Mouse (Mus musculus) lung, postnatal 4 days (tissue): ENCODE data around the gene Olfr764-ps1.
A peak's percentile ranks its signal among the peaks of the same experiment; 100 is the strongest.
"Not testable (repeated sequence)": the region's sequence is repeated elsewhere in the genome, so short reads cannot be mapped to it uniquely, and the experiment has no call there.

Experiments
- DNase-seq, 2 experiments: peaks; one replicate each; pipeline ENCODE4 v3.0.0; 2021

The Olfr764-ps1 gene

DNA sequence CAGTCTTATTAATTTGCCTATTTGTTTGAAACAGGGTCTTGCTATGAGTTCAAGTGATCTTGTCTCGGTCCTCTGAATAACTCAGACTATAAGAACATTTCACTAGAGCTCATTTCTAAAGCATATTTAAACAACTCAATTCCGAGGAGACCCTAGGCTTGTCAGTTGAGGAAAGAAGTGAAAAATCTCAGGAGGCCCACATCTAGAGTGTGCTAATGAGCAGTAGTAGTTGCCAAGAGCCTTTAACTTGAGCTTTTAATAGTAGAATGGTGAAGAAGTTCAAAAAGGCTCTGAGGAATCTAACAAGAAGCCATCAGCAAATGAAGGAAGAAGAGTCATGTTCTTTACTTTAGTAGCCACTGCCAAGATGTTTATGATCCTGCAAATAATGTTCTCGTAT is at the start of gene Olfr764-ps1:
Olfr764-ps1 (minus strand) TSS at position 101 of the 400 bp plus-strand sequence.
- no peak for DNase-seq

- not testable (repeated sequence) for DNase-seq
Observed at GRCm38 (mm10) chr10:129082810-129083209, 43.1 kb upstream of the Olfr764-ps1 start, which contains the start of gene Olfr767. Olfr767 (minus strand) TSS chr10:129082910.

DNA sequence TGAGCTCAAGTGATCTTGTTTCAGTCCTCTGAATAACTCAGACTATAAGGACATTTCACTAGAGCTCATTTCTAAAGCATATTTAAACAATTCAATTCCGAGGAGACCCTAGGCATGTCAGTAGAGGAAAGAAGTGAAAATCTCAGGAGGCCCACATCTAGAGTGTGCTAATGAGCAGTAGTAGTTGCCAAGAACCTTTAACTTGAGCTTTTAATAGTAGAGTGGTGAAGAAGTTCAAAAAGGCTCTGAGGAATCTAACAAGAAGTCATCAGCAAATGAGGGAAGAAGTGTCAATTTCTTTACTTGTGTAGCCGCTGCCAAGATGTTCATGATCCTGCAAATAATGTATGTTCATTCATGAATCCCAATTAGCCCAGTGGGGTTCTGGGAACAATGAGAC is 29.2 kb upstream of the Olfr764-ps1 start, which contains the start of gene Olfr766-ps1:
Olfr766-ps1 (minus strand) TSS at position 101 of the 400 bp plus-strand sequence.
- DNase-seq = no peak

DNA sequence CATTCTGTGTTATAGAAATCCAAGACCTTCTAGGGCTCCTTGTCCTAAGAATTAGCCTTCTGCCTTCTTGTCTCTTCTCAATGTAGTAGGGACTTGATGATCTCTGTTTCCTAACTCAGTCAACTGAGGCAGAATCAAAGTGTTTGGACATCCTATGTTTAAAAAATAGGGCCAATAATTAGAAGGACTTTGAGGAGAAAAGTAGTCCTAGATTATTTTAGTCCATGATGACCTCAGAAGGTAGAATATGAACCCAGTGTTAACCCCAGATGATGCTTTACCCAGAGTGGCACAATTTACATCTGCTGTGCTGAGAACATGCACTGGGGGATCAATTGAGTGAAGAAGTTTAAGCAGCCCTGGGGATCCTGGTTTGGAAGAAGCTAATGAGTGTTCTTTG is 10.2 kb upstream of the Olfr764-ps1 start, which contains the start of gene Olfr765:
Olfr765 (minus strand) TSS at position 101 of the 400 bp plus-strand sequence.
- DNase-seq = not testable (repeated sequence)

- no peak for DNase-seq
Observed at GRCm38 (mm10) chr10:129028343-129028742, 11.4 kb downstream of the Olfr764-ps1 start.

GRCm38 (mm10) chr10:129026018-129026662 is 13.6 kb downstream of the Olfr764-ps1 start:
- DNase-seq = peak in 1 of 2 experiments; percentile 13

GRCm38 (mm10) chr10:129023319-129023718 is 16.4 kb downstream of the Olfr764-ps1 start:
- no peak for DNase-seq

- no peak for DNase-seq
Observed at GRCm38 (mm10) chr10:129014477-129014876, 25.2 kb downstream of the Olfr764-ps1 start.

DNA sequence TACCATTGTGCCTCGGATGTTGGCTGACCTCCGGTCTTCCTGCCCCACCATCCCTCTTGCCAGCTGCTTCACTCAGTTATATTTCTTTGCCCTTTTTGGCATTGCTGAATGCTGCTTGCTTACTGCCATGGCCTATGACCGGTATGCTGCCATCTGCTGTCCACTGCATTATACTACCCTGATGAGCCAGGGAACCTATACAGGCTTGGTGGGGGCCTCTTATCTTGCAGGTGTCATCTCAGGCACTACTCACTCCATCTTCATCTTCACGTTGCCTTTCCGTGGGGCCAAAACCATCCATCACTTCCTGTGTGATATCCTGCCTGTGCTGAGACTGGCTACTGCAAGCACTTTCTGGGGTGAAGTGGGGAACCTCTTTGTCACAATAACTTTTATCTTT is 28.2 kb downstream of the Olfr764-ps1 start:
- DNase-seq = not testable (repeated sequence)

- DNase-seq = no peak
Observed at GRCm38 (mm10) chr10:129010288-129010841, 29.3 kb downstream of the Olfr764-ps1 start, which contains the start of gene Olfr763. Olfr763 (plus strand) TSS chr10:129010791.

- no peak for DNase-seq
Observed at GRCm38 (mm10) chr10:129004032-129004920, 35.4 kb downstream of the Olfr764-ps1 start.

DNA sequence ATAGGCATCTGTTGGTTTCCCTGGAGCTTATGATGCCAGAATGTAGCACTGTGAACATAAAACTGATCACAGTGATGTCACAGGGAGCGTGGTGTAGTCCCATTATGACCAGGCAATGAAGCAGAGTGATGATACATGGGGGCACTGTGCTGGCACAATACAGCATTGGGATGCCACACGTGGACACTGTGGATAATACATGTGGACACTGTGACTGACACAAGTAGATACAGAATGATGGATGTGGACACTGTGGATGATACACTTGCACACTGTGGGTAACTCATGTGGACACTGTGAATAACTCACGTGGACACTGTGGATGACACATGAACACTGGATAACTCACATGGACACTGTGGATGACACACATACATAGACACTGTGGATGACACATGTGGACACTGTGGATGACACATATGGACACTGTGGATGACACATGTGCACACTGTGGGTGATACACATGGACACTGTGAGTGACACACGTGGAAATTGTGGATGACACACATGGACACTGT is 43.1 kb downstream of the Olfr764-ps1 start:
- DNase-seq = no peak

GRCm38 (mm10) chr10:128995796-128996195 is 43.9 kb downstream of the Olfr764-ps1 start:
- no peak for DNase-seq

GRCm38 (mm10) chr10:128990994-128991393 is 48.7 kb downstream of the Olfr764-ps1 start:
- DNase-seq = no peak

GRCm38 (mm10) chr10:128990129-128990850 is 49.4 kb downstream of the Olfr764-ps1 start:
- not testable (repeated sequence) for DNase-seq

DNA sequence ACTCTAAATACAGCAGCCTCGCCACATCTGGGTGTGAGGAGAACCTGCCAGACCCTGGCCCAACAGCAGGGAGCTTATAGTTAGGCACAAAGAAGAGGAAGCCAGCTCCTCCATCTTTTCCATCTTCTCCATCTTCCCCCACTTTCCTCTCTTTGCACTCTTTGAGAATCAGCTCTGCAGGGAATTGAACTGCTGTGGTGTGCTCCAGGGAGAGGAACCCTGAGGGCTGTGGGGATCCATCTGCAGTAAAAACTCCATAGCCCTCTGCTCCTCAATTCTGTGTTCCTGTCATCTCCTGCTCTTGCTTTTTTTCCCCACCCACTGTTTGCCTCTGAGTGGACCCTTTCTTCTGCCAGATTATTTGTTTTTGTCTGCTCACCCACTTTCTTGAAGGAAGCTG is 50.6 kb downstream of the Olfr764-ps1 start, which contains the start of gene Olfr9:
Olfr9 (plus strand) TSS at position 301 of the 400 bp plus-strand sequence.
- DNase-seq = not testable (repeated sequence)
